Mouse (Mus musculus) v-Abl transformed pro-B cells (cell line): ENCODE data around the gene Gm42372.

Source experiments
- in situ Hi-C, 2 experiments: fragments of 400-800 bp; cut with MboI; formaldehyde crosslinking; loops; one replicate each; pipeline ENCODE4 v1.15.1; 2025; ENCODE audit not compliant: unreplicated experiment in 2 of 2

Gm42372 gene

DNA sequence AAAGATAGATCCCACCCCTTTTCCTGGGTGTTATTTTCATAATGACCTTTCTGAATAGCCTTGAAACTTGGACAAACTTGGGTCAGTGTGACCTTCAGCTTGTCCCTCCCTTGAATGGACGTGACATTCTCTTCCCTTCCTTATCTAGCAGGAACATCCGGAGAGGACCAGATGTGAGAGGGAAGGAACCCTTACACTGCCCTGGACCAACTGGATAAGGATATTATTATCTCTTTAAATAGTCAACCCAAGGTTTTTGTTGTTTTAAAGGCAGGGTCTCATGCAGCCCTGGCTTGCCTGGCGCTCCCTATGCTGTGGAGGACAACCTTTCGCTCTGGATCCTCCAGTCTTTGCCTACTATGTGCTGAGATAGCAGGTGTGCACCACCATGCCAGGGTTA is 16.3 kb downstream of the Gm42372 start:
- in situ Hi-C loops, result loop anchor here (5.0 to 10.0 kb wide), 2 partner anchors 47 to 64 kb away; no protein-coding TSS in a partner anchor

DNA sequence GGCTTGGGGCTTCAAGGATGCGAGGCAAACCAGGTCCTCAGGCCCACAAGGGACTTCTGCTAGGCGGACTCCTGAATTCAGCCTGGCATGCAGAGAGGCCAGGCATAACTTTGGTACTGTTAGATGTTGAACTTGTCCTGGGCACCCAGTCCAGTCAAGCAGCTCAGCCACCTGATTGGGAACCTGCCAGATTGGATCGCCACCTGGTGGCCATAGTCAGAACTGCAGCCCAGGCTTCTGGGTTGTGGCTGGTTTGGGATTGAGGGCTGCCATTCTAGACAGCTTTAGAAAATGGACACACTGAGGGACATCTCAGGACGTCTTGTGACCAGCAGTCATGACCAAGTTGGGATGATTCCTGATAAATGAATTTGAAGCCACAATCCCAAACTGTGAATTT is 16.8 kb downstream of the Gm42372 start:
- in situ Hi-C loops, result loop anchor here (5.0 to 10.0 kb wide), 4 partner anchors 47 to 68 kb away; no protein-coding TSS in a partner anchor

DNA sequence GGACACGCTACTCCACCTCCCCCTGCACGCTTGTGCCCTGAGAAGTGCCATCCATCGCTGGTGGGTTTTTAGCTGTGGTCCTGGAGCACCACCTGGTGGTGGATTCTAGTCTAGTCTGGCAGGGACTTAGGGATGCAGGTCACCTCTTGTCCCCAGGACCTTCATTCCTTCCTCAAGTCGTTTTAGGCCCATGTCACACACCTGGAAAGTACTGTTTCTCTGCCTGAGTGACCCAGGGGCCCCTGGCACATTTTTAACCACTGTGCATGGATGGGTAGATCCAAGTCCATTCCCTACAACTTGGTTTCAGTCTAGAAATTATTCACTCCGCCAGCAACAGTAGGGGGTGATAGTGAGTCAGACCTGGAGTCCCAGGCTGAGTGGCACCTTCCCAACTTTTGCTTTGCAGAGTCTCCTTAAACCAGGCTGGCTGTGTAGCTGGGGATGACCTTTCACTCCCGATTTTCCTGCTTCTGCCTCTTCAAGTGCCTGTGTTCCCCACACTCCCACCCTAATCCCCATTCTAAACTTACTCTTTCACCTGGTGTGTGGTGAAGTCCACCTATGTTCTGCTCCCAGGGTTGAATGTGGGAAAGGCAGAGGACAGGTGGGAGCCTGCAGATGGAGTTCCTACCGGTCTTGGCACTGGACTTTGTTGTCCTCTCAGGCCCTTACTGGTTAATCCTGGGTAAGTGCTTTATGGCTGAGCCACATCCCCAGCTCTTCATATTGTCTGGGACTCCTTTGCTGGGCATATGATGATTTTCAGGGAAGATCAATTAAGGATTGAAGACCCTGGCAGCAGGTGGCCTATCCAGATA is 19.7 kb downstream of the Gm42372 start:
- in situ Hi-C loops, result loop anchor here (5.0 kb wide), 3 partner anchors 50 to 65 kb away; no protein-coding TSS in a partner anchor

DNA sequence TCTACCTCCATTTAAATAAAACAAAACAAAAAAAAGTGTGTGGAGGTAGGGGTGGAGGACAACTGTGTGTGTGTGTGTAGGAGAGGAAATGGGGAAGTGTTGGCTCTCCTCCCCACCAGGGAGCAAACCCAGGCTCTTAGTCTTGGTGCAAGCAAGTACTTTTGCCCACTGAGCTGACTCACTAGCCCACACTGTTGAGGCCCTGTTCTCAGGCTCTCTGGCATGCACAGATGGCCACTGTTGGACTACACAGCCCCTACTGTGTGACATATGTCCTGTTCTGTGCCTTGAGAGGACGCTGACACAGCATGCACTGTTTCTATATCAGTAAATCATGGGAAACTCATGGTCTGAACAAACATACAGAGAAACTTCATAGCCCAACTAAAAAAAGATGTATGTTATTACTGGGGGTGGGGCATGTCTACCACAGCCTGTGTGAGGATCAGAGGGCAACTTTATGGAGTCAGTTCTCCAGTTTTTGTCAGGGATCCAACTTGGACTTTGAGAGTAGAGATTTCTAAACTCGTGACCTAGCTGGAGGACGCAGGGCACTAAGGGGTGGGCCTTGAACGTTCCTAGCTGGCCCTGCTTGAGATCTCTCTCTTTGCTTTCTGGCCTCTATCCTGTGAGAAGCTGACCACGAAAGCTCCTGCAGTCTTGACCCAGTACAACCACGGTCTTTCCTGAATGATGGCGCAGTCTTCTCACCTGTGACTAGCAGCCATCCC is 20.5 kb downstream of the Gm42372 start:
- in situ Hi-C loops, result loop anchor here (5.0 kb wide), 3 partner anchors 49 to 64 kb away; no protein-coding TSS in a partner anchor

DNA sequence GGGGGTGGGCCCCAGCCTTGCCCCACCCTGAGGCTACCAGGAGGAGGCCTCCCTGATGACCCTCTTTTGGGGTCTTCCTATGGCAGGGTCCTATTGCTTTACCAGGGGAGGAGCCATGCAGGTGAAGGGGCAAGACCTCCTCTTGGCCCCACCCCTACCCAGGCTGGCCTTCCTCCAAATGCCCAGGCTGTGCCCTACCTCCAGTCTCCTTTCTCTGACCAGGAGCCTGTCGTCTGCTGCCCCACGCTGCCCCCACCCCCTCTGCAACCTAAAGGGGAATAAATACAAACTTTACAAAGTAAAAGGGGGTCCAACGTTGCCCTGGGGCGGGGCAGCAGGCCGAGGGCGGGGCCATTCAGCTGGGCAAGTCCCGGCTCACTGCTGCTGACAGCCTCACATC is 21.8 kb downstream of the Gm42372 start:
- in situ Hi-C loops, result loop anchor here (5.0 kb wide), 3 partner anchors 48 to 63 kb away; no protein-coding TSS in a partner anchor

DNA sequence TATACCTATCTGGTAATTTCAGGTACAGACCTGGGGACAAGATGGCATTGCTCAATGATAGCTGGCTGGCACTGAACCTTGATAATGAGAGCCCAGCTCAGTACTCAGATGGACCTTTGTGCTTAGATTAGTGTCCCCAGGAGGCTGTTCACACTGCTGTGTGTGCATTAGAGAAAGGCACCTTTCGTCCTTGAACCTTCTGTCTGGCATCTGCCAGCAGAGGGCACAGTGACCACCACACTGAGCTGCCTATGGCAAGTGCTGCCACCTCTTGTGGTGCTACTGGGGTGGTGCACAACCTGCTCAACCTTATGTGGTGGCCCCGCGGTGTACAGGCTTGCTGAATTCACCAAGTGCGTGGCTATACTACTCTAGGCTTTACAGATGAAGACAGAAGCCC is 24.4 kb downstream of the Gm42372 start:
- in situ Hi-C loops, result no loop called here

DNA sequence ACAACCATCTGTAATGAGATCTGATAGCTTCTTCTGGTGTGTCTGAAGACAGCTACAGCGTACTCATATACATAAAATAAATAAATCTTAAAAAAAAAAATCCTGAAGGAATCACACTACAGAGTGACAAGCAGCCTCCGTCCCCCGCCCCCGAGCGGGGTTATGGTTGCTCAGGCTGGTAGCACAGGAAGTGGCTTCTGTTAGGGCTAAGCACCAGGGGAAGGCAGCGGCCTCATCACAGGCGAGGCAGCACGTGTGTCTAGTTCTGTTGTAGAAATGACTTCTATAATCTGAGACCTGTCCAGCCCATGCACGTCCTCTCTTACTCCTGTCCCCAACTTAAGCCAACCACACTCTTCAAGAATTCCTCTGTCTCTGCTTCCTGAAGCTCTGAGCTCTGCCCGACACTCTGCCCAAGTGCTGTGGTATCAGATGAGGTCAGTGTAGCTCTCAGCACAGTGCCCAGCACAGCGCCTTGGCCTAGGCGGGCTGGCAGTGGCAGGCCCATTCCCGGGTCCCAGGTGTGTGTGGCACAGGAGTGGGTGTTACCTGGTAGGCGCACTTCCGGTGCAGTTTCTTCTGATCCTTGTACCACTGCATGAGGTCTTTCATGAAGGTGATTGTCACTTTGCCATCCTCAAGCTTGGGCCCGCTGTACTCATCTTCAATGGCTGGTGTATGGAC is 26.6 kb downstream of the Gm42372 start:
- in situ Hi-C loops, result no loop called here

DNA sequence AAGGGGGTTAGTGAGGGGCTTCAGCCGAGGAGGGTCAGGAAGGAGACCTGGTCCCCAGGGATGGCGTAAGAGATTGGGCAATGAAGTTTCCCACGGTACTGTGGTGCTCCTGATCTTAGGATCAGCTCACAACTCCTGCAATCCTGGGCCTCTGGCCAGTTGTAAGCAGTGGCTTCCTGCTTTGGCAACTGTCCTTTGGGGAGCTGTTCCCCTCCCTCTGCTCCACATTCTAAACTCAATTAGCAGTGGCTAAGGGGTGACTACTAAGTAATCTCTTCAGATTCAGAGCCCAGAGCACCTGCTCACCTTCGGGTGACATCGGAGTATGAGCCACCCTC is 27.1 kb downstream of the Gm42372 start:
- in situ Hi-C loops, result no loop called here

DNA sequence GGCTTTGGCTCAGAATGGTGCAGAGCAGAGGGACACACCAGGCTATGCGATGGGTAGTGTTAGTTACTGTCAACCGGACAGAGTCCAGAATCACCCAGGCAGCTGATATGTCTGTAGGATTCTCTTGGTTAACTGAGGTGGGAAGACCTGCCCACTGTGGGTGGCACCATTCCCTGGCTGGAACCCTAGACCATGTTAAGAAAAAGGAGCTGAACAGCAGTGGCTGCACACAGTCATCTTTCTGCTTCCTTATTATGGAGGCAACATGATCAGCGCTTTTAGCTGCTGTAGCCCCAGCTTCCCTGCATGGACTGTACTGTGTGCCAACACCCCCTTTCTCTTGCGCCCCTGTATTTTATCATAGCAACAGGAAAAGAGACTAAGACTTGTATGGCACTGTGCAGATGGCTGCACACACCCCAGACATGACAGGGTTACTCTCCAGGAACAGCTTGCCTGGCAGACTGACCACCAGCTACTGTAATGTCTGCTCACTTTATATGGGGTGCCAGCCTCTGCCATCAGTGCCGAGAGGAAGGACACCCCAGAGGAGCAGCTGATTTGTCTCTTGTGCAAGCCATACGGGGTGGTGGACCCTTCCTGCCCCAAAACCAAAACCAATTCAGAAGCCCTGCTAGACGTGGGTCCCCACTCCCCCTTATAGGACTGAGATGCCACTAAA is 29.2 kb downstream of the Gm42372 start:
- in situ Hi-C loops, result no loop called here

DNA sequence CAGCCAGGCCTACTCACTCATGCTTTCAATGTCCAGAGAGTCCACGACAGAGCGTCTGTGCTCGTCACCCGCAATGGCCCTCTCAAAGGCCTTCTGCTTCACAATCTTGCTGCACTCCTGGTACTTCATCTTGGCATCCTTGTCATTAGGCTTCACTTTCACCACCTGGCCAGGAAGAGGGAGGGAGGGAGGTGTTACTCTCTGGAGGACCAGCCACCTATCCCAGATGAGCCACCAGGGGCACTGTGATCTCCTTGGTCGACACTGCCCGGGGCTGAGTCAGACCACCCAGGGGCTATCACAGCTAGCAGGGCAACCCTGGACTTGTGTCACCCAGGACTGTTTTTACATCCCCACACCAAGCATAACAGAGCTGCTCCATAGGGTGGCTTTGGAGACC is 32.5 kb downstream of the Gm42372 start:
- in situ Hi-C loops, result no loop called here

DNA sequence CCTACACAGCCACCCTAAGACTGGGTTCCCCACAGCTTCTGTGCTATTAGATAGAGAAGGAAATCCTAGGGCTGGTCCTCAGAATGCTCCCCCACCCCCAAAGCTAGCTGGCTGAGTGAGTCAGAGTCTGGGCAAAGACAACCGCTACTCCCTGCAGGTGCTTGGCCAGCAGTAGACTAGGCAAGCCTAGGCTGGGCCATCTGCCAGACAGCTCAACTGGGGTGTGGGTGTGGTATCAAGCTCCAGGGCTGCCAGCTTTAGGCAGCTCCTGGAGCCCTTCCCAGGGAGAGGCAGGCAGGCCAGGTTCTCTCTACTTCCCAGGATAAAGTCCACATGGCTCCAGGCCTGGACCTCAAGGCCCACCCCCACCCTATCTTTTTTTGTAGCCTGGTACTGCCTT is 34.1 kb downstream of the Gm42372 start:
- in situ Hi-C loops, result no loop called here

DNA sequence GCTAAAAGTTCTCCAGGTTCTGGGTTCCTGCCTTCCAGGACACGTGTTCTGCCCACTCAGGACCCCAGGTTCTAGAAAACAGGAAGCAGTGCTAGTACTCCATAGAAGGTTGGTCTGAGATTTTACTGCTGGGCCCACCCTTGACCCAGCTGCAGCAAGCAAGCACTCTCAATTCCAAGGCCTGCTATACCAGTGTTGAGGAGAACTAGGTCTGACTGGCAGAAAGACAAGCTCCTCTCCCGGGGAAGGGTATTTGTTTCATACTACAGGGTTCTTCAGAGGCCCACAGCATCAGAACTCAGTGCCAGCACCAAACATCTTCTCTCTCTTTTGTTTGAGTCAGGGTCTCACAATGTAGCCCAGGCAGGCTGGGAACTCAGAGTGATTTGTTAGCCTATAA is 35.0 kb downstream of the Gm42372 start:
- in situ Hi-C loops, result no loop called here

DNA sequence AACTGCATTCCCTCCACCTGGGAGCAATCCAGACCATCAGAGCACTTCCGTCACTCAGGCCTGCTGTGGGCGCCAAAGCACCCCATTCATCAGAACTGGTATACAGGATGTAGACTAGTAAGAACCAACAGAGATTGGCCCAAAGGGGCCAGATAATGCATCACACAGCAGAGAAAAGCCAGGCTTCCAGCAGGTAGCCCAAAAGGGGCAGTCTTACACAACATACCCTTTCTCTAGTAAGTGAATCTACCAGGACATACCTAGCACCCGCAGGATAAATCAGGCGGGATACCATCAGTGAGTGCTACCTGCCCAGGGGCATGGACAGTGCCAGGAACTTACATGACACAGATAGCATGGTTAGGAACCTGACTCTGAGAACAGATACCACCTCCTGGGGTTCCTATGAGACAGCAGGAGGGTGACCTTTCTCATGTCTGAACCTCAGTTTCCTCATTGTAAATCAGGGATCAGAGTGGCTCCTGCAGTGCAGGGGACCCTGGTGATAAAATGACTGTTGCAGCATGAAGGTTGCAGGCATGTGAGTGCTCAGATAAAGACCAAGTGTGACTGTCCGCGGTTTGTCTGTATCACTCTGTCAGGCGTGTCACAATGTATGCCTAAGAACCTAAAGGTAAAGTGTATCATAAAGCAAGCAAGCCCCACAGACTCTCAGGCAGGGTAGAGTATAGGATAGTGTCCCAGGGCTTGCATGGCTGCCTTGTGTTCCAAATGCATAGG is 36.7 kb downstream of the Gm42372 start:
- in situ Hi-C loops, result no loop called here

DNA sequence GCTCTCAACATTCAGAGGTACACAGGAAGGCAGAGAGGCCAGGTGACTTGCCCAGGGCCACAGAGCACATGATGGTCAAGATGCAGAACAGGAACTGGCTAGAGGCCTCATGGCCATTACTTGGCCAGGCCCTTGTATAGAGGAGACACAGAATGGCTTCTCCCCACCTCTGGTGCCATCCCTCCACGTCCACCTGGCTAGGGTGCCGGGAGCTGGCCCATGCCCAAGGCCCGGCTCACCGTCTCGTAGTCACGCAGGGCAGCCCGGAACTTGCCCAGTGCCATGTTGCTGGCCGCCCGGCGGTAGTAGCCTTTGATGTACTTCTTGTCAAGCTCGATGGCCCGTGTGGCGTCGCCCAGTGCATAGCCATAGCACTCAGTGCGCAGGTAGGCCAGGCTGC is 39.3 kb downstream of the Gm42372 start:
- in situ Hi-C loops, result no loop called here

DNA sequence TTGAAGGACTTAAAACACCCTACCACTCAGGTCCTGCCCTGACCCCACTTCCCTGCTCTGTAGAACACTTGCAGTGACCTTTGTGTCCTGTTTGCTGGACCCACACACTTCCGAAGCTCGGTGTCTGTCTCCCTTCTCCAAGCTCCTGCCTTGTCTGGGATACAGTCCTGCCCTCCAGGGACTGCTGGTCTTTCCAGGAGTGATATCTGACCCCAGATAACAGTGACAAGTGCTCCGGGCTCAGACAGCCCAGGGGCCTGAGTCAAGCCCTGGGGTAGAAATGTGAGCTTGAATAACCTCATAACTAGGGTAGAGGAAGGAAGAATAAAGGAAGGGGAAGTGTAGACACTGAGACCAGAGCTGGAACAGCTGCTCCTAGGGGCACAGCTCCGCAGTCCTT is 40.8 kb downstream of the Gm42372 start:
- in situ Hi-C loops, result no loop called here

DNA sequence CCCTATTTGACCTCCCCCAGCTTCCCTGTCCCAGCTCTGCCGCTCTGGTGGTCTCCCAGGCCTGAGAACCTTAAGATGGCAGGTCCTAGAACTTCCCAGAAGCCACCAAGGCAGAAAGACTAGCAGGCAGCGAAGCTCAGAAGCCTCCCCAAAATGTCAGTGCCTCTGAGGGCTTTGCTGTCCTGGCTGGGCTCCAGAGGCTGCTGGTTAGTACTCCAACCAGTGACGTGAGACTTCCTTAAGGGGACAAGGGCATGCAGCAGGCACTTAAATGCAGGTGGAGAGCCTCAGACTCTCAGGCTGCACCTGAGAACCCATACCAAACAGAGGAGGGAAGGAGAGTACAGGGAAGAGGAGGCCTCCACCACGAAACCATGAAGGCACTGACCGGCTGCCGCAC is 41.3 kb downstream of the Gm42372 start:
- in situ Hi-C loops, result no loop called here

DNA sequence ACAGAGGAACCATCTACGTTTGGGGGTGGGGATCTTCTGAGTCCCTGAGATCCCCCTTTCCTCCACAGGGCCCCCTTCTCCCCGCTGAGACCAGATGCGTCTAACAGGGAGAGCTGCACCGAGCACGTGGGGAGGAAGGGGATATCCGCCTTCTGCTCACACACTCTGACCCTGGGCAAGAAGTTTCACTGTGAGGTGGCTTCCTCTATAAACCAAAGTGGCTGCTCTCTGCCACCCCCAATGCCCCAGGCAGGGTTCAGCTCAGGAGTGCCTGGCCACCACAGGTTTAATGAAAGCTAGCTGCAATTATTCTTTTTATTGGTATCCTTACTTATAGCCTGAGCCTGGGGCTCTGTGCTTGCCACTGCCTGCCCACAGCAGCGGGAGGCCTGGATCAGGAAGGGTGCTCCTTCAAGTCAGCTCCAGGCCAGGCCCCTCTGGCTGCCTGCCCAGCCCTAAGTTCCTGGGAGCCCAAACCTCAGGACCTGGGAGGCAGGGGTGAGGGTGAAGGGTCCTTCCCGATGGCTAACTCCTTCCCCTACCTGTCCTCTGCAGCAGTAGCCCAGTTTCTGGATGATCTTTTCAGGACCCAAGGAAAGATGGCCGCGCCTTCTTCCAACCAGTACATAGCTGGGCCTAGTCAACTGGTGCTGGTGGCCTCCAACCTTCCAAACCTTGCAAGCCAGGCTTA is 42.1 kb downstream of the Gm42372 start:
- in situ Hi-C loops, result no loop called here

DNA sequence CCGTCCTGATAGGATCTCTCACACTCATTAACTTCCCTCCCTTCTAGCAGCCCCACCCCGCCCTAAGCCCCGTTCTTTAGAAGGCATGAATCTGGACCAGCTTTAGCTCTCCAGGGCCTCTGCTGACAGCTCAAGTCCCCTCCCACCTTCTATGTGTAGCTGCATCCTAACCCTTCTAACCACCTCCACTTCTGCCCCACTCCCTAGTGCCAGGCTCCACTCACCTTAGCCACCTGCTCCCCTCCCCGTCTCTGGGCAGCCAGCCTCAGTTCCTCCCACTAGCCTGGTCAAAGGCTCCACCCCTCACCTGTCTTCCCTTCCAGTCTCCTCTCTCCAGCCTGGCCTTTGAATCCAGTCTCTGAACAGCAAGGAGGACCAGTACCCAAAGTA is 42.6 kb downstream of the Gm42372 start:
- in situ Hi-C loops, result no loop called here

DNA sequence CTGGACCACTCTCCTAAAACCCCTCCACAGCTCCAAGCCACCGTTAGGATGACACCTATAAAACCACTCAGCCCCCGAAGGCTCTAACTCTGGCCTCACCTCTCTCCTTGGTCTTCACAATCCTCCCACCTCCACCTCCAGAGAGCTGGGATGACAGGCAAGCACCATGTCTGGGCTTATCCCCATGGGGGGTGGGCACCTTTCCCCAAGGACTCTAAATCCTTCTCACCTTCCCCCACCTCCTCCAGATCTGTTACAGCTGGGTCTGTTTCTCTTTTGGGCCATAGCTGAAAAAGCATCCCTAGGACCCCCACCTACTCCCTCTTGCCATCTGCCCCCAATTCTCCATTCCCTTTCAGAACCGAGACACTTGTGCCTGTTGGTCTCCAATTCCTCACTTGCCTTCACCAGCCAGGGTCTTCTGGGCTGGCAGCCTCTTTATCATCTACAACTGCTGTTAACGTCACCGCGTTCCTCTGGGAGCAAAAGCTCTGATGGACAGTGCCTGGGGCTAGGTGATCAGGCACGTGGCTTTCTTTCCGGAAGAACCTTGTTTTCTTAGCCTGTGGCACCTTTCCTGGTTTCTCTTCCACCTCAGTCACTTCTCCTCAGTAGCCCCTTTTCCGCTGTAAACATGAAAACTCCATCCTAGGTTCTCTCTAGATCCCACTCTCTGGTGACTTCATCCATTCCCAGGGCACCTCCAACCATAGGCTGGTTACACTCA is 43.2 kb downstream of the Gm42372 start:
- in situ Hi-C loops, result no loop called here
